Mouse (Mus musculus): ENCODE results near the gene Sgms1.
A peak's percentile ranks its signal among the peaks of the same experiment; 100 is the strongest.
"Not testable (repeated sequence)": the region's sequence is repeated elsewhere in the genome, so short reads cannot be mapped to it uniquely, and the experiment has no call there.

Gene Sgms1

DNA sequence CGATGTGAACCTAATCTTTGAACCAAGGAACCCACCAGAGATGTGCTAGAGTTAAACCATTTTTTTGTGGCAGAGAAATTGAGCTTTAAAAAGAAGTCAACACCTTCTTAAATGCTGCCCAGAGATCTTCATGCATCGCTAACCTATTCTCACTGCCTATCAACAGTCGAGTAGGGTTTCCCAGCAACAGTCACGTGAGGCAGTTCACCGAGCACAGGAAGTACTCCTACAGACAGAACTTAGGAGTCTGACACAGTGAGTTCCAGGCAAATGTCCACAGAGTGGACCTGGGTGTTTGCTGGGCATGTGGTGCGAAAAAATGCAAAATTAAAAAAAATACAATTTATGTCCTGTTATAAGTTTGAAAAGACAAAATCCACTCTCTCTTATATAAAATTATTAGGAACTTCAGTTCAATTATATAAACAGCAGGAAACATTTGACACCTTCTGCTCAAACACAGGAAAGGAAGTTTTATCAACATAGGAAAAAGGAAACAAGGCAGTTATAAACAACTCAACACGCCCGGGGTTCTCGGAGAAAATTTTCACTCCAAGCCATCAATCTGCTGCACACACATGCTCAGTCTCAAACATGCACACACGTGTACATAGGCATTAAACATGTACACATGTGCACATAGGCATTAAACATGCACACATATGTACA lies 64.3 kb downstream of the Sgms1 start:
- DNase-seq (ENCODE audit: low read depth), result peak; percentile 75

DNA sequence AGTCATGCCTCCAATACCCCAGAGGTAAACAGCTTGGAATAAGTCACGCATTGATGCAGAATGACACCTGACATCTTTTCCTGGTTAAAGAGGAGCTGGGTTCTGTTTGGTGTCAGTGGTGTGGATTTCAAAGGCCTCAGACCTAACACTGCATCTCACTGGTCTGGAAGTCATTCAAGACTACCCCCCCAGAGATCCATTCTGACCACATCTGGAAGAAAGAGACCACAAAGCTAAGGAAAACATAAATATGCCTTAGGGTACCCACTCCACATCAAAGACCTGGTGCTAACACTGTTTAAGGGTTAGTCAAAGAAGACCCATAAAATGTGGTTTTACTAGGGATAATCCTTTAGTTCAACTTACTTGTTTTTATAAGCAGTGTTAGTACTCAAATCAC lies 65.0 kb downstream of the Sgms1 start:
- DNase-seq (ENCODE audit: low read depth), result no peak

DNA sequence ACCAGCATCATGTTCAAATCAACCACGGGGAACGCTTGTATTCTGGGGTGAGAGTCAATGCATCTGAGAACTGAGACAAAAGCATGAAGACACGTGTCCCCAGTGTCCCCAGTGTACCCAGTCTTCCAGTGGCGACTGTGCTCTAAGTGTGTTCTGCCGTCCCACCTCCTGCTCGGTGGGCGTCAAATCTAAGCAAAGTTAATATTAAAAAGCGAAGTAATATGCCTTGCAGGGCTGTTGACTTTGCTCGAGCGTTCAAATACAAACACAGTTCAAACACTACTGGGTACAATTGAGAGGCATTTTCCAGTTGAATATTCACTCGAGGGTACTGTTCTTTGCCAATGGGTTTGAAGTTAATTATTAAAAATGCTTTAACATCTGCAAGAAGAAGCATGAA lies 66.4 kb downstream of the Sgms1 start:
- DNase-seq (ENCODE audit: low read depth), result no peak

DNA sequence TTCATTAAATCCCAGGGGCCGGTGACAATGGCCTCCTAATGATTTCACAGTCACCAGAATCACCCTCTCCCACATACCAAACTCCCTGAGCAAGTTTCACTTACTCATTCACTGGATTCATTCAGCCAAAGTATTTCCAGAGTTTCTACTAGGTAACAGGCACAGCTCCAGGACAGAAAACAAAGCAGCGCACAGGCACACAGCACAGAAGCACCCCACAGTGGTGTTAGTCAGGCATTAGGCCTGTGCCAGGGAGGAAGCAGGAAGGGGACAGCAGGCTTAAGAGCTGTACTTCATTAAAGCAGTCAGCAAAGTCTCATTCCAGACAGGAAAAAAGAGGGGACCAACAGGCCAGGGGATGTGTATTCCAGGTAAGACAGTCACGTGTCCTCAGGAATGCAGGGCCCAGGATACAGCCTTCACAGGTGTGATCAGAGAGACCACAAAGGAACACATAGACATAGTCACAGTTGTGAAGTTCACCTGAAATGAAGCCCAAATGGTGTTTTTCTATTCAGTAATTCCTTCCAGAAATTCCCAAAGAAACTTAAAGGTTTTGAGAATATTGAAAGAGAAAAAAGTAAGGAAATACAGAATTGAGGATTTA lies 67.0 kb downstream of the Sgms1 start:
- DNase-seq (ENCODE audit: low read depth), result no peak

DNA sequence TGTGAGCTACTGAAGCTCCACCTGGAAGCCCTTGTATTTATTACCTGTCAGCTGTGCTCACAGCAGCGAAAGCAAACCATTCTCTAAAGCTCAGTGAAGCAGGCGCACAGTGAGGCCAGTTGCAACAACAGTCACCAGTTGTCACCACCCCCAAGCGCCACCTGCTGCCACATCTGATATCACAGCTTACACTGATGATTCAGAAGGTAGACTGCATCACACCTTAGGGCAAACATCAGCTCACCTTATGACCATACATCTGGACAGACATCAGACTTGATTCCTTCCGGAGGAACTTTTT lies 69.2 kb downstream of the Sgms1 start:
- DNase-seq (ENCODE audit: low read depth), result peak; percentile 93

DNA sequence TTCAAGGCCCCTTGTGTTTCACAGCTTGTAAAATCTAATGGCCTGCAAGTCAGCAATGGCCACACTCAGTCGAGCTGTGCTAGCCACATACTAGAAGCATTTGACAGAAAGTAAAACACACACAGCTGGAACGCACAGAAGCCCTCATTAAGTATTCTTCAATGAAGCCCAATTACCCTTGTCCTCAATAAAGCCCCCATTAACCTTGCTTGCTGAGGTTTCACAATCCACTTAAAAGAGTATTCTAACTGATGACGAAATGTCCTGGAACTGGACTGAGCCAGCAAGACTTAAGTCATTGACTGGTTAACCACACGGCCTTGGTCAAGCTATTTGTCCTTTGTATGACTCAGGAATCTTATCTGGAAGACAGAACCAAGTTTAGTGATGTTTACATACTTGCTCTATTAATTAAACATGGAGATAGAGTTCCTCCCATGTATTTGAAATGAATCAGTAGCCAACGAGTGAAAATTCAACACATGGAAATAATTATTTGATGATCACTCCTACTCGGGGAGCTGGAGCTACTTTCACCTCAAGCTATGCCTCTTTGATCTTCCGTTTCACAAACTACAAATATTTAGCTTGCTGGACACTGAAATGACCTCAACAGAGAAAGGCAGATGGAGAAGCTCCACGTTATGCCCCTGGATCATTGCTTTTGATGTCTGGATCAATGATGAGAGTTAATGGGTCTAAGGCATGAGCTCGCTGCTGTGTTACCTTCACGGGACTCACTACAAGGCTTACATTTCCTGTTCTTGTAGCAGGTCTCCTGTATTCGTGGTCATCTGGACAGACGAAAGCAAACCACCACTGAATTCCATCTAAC lies 69.8 kb downstream of the Sgms1 start:
- no peak for DNase-seq (ENCODE audit: low read depth)

DNA sequence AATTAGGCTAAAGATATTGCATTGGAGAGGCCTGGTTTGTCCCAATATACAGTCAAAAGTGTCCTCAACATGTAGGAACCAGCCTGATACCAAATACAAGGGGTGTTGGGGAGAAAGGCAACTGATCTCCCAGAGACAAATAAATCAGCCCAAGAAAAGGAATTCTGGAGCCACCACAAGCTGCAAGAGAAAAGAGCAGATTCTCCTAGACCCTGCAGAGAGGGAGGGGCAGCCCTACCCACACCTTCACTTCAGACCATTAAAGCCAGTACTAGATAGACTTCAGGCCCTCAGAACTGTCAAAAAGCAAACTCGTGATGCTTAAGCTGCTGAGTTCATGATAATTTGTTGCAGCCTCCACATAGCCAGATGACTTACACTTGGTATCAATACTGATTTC lies 70.5 kb downstream of the Sgms1 start:
- no peak for DNase-seq (ENCODE audit: low read depth)

DNA sequence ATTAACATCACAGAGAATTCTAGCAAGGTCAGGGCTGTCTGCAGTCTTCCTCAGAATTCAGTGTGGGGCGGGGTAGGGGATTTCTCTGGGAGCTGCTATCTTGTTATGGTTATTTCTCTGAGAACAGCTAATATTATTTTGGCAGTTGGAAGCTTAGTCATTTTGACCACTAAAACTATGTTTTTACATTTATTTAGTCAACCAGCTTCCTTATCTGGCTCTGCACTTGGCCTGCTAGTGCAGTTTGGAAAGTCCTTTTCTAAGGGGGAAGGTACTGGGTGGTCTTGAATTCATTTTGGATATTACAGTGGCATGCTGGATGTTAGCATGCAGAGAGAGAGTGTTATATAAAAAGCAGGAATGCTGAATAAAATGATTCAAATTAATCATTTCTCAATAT lies 72.2 kb downstream of the Sgms1 start:
- not testable (repeated sequence) for DNase-seq (ENCODE audit: low read depth)

DNA sequence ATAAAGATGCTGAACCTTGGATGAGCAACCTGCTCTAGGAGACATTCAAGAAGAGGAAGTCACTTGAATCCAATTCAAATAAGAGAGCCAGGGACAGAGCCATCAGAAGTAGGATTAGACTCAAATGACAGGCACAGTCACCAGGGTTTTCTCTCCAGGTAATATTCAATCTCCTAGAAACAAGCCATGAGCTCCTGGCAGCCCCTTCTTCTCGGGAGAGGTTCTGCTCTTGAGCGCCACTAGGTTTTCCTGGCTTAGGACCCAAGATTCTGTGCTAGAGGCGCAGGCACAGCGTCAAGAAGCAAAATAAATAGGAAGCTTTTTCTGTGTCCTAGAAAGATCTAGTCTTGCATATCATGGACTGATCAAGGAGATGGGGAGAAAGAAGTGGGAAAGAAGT lies 76.2 kb downstream of the Sgms1 start:
- no peak for DNase-seq (ENCODE audit: low read depth)

DNA sequence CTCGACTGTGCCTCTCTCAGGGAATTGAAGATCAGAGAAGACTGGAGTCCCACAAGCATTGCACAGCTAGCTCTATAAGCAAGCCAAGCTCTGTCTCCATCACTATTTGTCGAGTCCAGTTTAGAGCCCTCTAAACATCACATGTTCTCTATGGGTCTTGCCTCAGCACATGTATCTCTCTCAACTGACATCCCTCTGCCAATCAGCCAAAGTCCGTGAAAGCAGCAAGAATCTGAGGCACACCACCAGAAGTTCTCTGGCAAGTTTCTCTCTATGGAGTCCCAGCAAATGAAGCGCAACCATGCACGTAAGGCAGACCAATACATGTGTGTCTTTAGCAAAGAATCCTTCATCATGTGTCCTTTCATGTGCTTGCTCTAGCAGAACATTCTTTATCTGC lies 77.8 kb downstream of the Sgms1 start:
- DNase-seq (ENCODE audit: low read depth), result no peak

DNA sequence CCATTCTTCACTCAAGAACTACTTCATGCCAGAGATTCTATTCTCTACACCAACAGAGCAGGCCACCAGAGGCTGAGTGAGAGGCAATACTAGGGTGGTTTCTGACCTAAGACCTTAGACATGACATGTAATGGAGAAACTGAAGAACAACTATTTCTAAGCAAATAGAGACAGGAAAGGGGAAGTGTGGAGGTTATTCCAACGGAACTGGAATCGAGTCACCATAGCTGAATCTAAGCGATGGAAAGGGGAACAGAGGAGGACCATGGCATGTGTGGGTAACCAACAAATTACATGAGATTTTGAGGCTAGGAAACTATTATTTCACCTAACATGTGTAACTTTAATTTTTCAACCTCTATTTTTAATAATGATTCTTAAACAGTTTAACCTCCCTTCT lies 78.5 kb downstream of the Sgms1 start:
- no peak for DNase-seq (ENCODE audit: low read depth)

DNA sequence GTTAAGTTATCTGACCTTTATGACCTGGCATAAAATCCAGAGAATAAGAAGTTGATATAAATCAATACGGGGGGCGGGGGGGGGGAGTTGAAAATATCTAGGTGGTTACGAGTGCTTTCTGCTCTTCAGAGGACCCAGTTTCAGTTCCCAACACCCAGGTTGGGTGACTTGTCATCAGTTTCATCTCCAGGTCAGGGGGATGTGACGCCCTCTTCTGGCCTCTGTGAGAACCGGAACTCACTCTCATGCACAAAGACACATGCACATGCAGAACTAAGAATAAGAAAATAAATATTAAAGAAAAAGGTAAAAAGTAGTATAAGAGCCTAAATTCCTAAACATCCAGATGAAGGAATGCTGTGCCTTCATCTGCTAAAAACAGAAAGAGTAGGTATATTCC lies 79.0 kb downstream of the Sgms1 start:
- DNase-seq (ENCODE audit: low read depth), result no peak

DNA sequence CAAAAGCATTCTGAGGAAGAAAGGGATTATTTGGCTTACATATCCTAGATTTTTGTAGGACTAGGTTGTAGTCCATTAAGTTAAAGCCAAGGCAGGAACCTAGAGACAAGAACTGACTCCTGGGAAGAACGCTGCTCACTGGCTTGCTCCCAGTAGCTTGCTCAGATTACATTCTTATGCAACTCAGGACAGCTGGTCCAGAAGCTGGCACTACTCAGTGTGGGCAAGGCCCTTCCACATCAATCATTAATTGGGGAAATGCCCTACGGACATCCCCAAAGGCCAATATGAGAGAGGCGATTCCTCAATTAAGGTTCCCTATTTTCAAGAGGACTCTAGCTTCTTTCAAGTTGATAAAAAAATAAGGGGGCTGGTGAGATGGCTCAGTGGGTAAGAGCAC lies 80.2 kb downstream of the Sgms1 start:
- DNase-seq (ENCODE audit: low read depth), result no peak

DNA sequence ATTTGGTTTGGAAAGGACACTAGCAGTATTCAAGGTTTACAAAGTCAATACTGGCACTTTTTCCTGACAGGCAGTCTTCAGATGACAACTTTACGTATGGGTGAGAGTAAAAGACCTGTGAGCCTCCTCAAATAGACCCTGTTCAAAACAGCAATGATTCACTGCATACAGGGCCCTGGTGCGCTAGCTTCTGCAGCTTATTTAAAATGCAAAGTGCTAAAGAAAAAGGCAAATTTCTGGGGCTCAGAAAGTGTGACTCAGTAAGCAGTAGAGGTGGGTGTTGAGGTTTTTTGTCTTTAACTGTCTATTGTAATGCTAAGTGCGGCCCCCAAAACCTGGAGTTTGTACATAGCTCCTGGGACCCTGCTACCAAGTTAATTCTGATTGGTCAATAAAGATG lies 81.2 kb downstream of the Sgms1 start:
- no peak for DNase-seq (ENCODE audit: low read depth)

DNA sequence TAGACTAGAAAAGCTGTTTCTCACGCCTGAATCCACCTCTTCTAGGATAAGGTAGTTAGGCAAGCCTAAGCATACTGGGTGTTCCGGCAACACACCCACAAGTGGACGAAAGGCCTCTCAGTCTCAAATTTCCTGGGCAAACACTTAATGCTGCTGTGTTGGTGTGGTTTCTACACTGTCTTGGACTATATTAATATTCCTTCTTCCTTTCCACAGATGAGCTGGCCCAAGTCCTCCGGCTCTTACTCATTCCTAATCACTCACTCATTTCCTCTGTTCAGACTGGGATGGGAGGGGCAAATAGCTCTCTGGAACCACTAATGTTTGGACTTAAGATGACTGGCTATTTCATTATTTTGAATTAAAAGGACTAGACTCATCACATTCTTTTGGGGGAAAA lies 84.6 kb downstream of the Sgms1 start:
- no peak for DNase-seq (ENCODE audit: low read depth)

DNA sequence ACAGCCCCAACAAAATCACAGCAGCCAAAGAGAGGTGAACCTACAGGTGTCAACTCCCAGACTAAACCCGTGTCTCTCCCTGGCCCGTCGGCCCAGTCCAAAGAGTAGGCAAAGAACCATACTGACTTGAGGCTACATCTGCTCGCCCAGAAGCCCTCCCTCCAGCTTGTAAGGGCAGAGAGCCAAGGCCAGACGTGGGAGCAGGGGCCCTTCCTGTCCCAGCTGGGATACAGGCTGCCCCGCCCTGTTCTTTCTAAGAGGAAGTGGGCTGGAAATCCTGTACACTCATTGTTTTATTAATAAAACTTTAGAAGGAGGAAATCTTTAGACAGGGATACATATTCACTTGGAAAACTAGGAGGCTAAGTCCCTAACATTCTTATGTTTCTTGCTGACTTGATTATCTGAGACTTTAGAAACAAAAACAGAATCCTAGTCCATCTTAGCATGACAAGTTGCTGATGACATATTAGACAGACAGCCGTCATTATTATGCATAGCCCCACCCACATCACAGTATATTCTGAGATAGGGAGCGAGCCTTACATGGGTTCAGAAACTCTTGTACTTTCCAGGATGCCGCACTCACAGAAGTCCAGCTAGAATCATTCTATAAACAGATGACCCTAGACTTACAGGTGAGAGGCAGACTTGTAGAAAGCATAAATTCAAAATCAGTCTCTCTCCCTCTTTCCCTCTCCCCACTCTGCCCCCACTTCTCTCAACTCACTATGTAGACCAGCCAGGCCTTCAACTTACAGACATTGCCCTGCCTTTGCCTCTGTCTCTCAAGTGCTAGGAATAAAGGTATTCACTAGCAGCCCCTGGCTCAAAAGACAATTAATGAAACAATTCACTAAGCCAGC lies 85.3 kb downstream of the Sgms1 start:
- no peak for DNase-seq (ENCODE audit: low read depth)

DNA sequence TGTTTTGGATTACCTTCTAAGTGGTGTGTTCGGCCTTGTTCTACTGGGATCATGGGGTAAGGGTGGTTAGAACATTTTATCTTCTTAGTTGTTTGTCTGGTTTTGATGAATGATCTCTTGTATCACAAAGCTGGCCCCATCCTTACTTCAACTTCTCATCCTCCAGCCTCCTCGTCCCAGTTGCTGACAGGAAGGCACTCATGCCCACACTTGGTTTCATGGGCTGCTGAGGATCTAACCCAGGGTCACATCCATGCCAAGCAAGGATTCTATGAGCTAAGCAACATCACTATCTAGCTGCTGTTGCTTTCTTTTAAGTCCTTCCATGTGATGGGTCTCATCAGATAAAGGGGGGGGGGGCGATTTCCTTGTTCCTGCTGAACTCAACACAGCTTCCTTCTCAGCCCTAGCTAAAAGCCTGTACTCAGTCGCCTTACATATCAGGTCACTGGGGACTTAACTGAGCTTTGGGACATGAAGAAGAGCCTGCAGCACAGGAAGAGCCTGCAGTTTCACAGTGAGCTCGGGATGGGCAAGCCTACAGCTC lies 86.6 kb downstream of the Sgms1 start:
- DNase-seq (ENCODE audit: low read depth), result peak; percentile 66

DNA sequence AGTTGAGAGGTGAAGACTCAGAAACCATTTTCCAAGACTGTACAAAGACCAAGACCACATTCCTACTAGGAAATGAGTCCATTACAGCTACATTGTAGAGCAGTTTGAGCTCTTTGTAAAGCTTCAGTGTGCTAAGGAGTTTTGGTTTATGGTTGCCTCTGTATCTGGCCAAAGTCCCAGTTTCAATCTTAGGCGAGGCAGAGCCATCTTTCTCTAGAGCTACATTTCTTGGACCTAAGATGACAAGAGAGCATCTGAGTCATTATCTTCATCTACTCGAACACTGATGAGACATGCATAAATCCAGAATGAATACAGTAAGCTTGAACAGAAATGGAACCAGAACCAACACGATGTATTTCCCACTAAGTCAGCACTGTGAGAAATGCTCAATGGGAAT lies 87.9 kb downstream of the Sgms1 start:
- DNase-seq (ENCODE audit: low read depth), result no peak

DNA sequence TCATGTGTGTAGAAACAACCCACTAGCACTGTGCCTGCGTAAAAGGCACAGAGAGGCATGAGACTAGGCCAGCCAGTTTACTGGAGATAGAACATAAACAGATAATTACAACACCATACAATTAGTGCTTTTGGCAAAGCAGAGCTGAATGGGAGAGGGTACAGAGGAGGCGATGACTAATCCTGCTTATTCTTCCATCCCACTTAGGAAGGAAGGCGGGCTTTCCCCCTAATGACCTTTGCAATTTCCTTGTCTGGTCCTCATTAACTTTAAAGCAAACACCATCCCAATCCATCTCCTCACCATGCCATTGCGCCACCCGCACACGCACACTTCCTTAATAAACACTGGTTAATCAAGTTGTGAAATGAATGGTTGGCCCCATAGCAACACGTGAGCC lies 91.3 kb downstream of the Sgms1 start:
- DNase-seq (ENCODE audit: low read depth), result no peak

DNA sequence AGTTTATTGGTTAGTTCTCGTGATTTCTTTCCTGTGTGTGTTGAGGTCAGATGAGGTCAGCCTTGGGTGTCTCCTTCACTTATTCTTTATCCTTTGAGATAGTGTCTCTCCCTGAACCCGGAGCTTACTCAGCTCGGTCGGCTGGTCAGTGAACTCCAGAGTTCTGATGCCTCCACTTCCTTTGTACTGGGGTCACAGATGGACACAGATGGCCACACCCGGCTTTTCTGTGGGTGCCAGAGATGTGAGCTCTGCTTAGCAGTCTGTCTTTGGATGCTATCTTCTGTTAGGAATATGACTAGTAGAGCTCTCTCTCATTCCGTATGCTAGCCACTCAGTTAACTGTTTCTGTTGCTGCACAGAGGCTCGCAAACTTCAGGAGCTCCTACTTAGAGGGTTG lies 92.7 kb downstream of the Sgms1 start:
- DNase-seq (ENCODE audit: low read depth), result no peak

DNA sequence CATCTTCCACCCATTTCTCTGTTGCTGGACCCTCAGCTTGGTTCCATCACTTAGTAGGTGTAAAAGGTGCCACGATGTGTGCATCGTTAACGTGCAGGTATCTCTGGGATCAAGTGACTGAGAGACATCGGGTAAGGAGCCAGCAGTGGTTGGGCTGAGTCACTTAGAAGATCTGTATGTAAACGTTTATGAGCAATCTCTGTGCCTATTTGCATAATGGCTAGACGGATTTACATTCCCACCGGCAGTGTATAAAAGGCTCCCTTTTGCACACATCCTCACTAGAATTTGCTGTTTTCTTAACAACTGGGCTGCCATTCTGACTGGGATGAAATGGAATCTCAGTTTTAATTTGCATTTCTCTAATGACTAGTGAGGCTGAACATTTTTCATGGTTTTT lies 93.9 kb downstream of the Sgms1 start:
- DNase-seq (ENCODE audit: low read depth), result no peak
